Mouse (Mus musculus) gastrocnemius, postnatal 25 days (tissue): Measurements from ENCODE around the gene Olfr119. TPM values are rescaled to one million over a fixed set of nuclear protein-coding genes. Genes with fewer than 3 reads are reported as not detected.
"Not testable (repeated sequence)": the region's sequence is repeated elsewhere in the genome, so short reads cannot be mapped to it uniquely, and the experiment has no call there.

ENCODE experiments used
- DNase-seq: peaks from one replicate; pipeline ENCODE4 v3.0.0; 2022
- long read RNA-seq, 2 experiments: library from polyadenylated mRNA; stranded (forward); transcript quantifications; one replicate each; pipeline ENCODE4 v2.0.0; 2021
- total RNA-seq, 2 experiments: library from RNA; stranded (reverse); gene quantifications; 1 replicate in 1 of 2; 2 replicates in 1 of 2; pipeline ENCODE4 v1.2.3; 2021

Olfr119 gene
- total RNA-seq, result not detected
- long read RNA-seq, experiment 1, result 0 reads
- long read RNA-seq, experiment 2, result 0 reads

DNA sequence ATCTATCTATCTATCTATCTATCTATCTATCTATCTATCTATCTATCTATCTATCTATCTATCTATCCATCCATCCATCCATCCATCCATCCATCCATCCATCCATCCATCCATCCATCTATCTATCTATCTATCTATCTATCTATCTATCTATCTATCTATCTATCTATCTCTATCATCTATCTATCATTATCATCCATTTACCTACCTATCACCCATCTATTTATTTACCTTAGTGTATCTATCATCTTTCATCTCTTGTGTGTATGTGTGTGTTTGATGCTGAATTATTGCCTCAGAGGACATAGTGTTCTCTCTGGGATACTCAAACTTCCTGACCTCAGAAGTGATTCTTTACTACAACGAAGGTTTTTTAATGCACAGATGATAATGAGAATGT is at the start of gene Olfr119:
Gene Olfr119, plus strand, starts transcription at position 301 of the 400 bp plus-strand sequence.
- not testable (repeated sequence) for DNase-seq

DNA sequence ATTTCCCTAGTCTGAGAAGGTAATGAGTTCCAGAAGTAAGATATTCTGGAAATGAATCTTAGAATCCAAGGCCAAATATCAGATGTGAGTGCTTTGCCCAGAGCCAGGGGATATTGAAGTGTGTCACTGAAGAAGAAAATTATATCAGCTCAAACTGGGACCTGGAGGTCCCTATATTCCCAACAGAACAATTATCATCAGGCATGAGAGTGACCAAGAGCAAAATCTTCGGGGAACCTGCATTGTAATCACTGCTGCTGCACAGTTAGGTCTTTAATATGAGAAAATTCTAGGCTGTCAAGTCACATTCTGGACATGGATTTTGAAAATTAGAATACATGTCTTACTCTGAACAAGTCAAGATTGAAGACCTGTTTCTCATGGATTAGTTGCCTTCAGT is 32.7 kb upstream of the Olfr119 start, which contains the start of gene Olfr117:
Gene Olfr117, minus strand, starts transcription at position 101 of the 400 bp plus-strand sequence.
- no peak for DNase-seq

DNA sequence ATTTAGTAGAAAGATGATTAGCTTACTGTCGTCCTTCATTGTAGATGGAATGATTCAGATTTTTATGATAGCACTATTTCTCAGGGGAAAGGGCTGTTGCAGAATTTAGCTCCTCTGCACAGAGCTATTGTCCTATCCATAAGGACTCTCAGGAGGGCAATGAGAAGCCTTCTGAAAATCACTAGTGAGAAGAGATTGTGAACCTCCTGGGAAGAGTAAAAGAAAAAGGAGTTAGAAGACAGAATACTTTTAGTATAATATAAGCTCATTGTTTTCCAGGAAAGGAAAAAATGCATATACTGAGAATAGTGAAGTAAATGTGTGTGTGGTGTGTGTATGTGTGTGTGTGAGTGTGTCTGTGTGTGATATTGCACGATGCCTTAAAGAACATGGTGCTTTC is 29.7 kb upstream of the Olfr119 start, which contains the start of gene Olfr118:
Gene Olfr118, plus strand, starts transcription at position 301 of the 400 bp plus-strand sequence.
- DNase-seq, result no peak

DNA sequence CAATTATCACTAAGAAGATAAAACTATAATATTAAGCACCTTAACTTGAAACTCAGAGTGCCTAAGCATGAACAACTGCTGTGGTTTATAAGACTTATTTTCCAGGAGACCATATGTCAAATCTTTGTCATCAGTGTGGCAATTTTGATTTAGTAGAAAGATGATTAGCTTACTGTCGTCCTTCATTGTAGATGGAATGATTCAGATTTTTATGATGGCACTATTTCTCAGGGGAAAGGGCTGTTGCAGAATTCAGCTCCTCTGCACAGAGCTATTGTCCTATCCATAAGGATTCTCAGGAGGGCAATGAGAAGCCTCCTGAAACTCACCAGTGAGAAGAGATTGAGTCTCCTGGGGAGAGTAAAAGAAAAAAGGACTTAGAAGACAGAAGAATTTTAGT is 25.1 kb downstream of the Olfr119 start, which contains the start of gene Olfr120:
Gene Olfr120, plus strand, starts transcription at position 301 of the 400 bp plus-strand sequence.
- no peak for DNase-seq

DNA sequence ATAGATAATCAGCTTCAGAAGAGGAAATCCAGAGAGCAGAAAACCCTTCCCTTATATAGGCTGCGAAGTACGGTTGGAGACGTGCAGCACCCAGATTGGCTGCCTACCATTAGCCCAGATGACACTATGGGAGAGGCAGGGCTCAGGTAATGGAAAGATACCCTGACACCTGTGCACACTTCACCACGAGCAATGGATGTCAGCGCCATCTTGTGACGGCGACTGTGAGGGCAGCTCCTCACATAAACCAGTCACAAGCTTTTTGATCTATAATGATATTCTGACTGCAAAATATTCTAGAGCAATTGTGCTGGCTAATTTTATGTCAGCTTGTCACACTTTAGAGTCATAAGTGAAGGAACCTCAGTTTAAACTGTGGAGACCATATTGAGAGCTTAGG is 41.7 kb downstream of the Olfr119 start:
- no peak for DNase-seq

Other genes starting within 250 kb of the Olfr119 start
- not detected for gene Olfr109, start 237.6 kb upstream of the Olfr119 start, total RNA-seq
- not detected for gene H2-M2, start 213.0 kb upstream of the Olfr119 start, total RNA-seq
- gene Olfr110, start 204.1 kb upstream of the Olfr119 start, total RNA-seq, result not detected
- not detected for gene Olfr111, start 188.5 kb upstream of the Olfr119 start, total RNA-seq
- not detected for gene Olfr112, start 127.1 kb upstream of the Olfr119 start, total RNA-seq
- gene Olfr113, start 118.9 kb upstream of the Olfr119 start, total RNA-seq, result not detected
- not detected for gene Olfr114, start 103.8 kb upstream of the Olfr119 start, total RNA-seq
- not detected for gene Olfr115, start 69.5 kb upstream of the Olfr119 start, total RNA-seq
- not detected for gene Olfr116, start 69.4 kb upstream of the Olfr119 start, total RNA-seq
- gene Olfr117, start 32.8 kb upstream of the Olfr119 start, total RNA-seq, result not detected
- gene Olfr118, start 29.6 kb upstream of the Olfr119 start, total RNA-seq, result not detected
- not detected for gene Olfr120, start 25.2 kb downstream of the Olfr119 start, total RNA-seq
- gene Olfr121, start 52.3 kb downstream of the Olfr119 start, total RNA-seq, result not detected
- not detected for gene Olfr122, start 72.0 kb downstream of the Olfr119 start, total RNA-seq
- not detected for gene Olfr123, start 97.0 kb downstream of the Olfr119 start, total RNA-seq
- gene Olfr124, start 103.3 kb downstream of the Olfr119 start, total RNA-seq, result not detected
- gene Olfr125, start 136.4 kb downstream of the Olfr119 start, total RNA-seq, result not detected
- gene Olfr126, start 150.9 kb downstream of the Olfr119 start, total RNA-seq, result not detected
- gene Olfr127, start 203.9 kb downstream of the Olfr119 start, total RNA-seq, result not detected
- gene Olfr128, start 224.0 kb downstream of the Olfr119 start, total RNA-seq, result not detected